Mouse (Mus musculus): ENCODE data around the gene Lrrfip1. TPM values are rescaled to one million over a fixed set of nuclear protein-coding genes. Genes with fewer than 3 reads are reported as not detected.

Lrrfip1 gene
- polyA plus RNA-seq, 1 experiment = 50.7 TPM

- H3K27ac ChIP-seq (ENCODE audit: insufficient read depth, low read length) = no peak overlapping the region
- DNase-seq = no peak
- H3K4me1 ChIP-seq (ENCODE audit: control insufficient read depth, insufficient read depth, low read length) = no peaks in the 10 kb centered on the region; the same call in 1 of the 2 replicates
- WGBS = under 1% methylated on average over 41 of the region's 41 CpGs
- TF ChIP-seq POLR2A (IDR thresholded peaks at IDR 0.05; ENCODE audit: borderline replicate concordance, insufficient read depth, low read length) (no peak), CTCF (IDR thresholded peaks at IDR 0.05; ENCODE audit: borderline replicate concordance, insufficient read depth, low read depth, low read length) (no peak)
- peak overlapping the region; percentile 73 for H3K4me3 ChIP-seq (replicated peaks; ENCODE audit: insufficient read depth, low read depth, low read length)
- H3K27me3 ChIP-seq (ENCODE audit: control insufficient read depth, insufficient read depth, low read length) = no peaks in the 10 kb centered on the region
Observed at GRCm38 (mm10) chr1:90998891-90999611, 514 bp downstream of the Lrrfip1 start.

- no peak for TF ChIP-seq POLR2A (IDR thresholded peaks at IDR 0.05; ENCODE audit: borderline replicate concordance, insufficient read depth, low read length)
- TF ChIP-seq CTCF (IDR thresholded peaks at IDR 0.05; ENCODE audit: borderline replicate concordance, insufficient read depth, low read depth, low read length) = no peak
- no peak overlapping the region for H3K4me3 ChIP-seq (replicated peaks; ENCODE audit: insufficient read depth, low read depth, low read length)
Observed at GRCm38 (mm10) chr1:90999911-91000601, 1.5 kb downstream of the Lrrfip1 start.

GRCm38 (mm10) chr1:91001101-91001500 is 2.6 kb downstream of the Lrrfip1 start:
- no peaks in the 10 kb centered on the region; the same call in 1 of the 2 replicates for H3K4me1 ChIP-seq (ENCODE audit: control insufficient read depth, insufficient read depth, low read length)
- H3K4me3 ChIP-seq (replicated peaks; ENCODE audit: insufficient read depth, low read depth, low read length) = no peak overlapping the region
- TF ChIP-seq CTCF (IDR thresholded peaks at IDR 0.05; ENCODE audit: borderline replicate concordance, insufficient read depth, low read depth, low read length) = no peak
- no peak for TF ChIP-seq POLR2A (IDR thresholded peaks at IDR 0.05; ENCODE audit: borderline replicate concordance, insufficient read depth, low read length)
- no peak for DNase-seq
- no peak overlapping the region for H3K27ac ChIP-seq (ENCODE audit: insufficient read depth, low read length)
- 96% methylated on average over 3 of the region's 3 CpGs for WGBS
- no peaks in the 10 kb centered on the region for H3K27me3 ChIP-seq (ENCODE audit: control insufficient read depth, insufficient read depth, low read length)

More at GRCm38 (mm10) chr1:90999911-91000601, 1.5 kb downstream of the Lrrfip1 start:
- 70% methylated on average over 10 of the region's 10 CpGs for WGBS
- no peak for DNase-seq
- no peaks in the 10 kb centered on the region for H3K27me3 ChIP-seq (ENCODE audit: control insufficient read depth, insufficient read depth, low read length)
- H3K4me1 ChIP-seq (ENCODE audit: control insufficient read depth, insufficient read depth, low read length) = no peaks in the 10 kb centered on the region; the same call in 1 of the 2 replicates
- no peak overlapping the region for H3K27ac ChIP-seq (ENCODE audit: insufficient read depth, low read length)

- no peak overlapping the region for H3K27ac ChIP-seq (ENCODE audit: insufficient read depth, low read length)
- DNase-seq = no peak
- no peaks in the 10 kb centered on the region for H3K27me3 ChIP-seq (ENCODE audit: control insufficient read depth, insufficient read depth, low read length)
- H3K4me1 ChIP-seq (ENCODE audit: control insufficient read depth, insufficient read depth, low read length) = no peaks in the 10 kb centered on the region; the same call in 1 of the 2 replicates
- 73% methylated on average over 3 of the region's 3 CpGs for WGBS
- H3K4me3 ChIP-seq (replicated peaks; ENCODE audit: insufficient read depth, low read depth, low read length) = no peak overlapping the region
- no peak for TF ChIP-seq POLR2A (IDR thresholded peaks at IDR 0.05; ENCODE audit: borderline replicate concordance, insufficient read depth, low read length)
- TF ChIP-seq CTCF (IDR thresholded peaks at IDR 0.05; ENCODE audit: borderline replicate concordance, insufficient read depth, low read depth, low read length) = no peak
Observed at GRCm38 (mm10) chr1:91001871-91002539, 3.5 kb downstream of the Lrrfip1 start.

- Histone ChIP-seq H3K4me1 (ENCODE audit: control insufficient read depth, insufficient read depth, low read length) (no peaks in the 10 kb centered on the region; the same call in 1 of the 2 replicates), H3K27ac (ENCODE audit: insufficient read depth, low read length) (no peak overlapping the region), H3K27me3 (ENCODE audit: control insufficient read depth, insufficient read depth, low read length) (no peaks in the 10 kb centered on the region), H3K4me3 (replicated peaks; ENCODE audit: insufficient read depth, low read depth, low read length) (no peak overlapping the region)
- WGBS = 86% methylated on average over 3 of the region's 3 CpGs
- no peak for DNase-seq
- TF ChIP-seq CTCF (IDR thresholded peaks at IDR 0.05; ENCODE audit: borderline replicate concordance, insufficient read depth, low read depth, low read length) = no peak
- TF ChIP-seq POLR2A (IDR thresholded peaks at IDR 0.05; ENCODE audit: borderline replicate concordance, insufficient read depth, low read length) = no peak
Observed at GRCm38 (mm10) chr1:91002641-91003040, 4.1 kb downstream of the Lrrfip1 start.

GRCm38 (mm10) chr1:91003522-91004253 is 5.2 kb downstream of the Lrrfip1 start:
- WGBS = 90% methylated on average over 8 of the region's 8 CpGs
- TF ChIP-seq POLR2A (IDR thresholded peaks at IDR 0.05; ENCODE audit: borderline replicate concordance, insufficient read depth, low read length) (no peak), CTCF (IDR thresholded peaks at IDR 0.05; ENCODE audit: borderline replicate concordance, insufficient read depth, low read depth, low read length) (no peak)

GRCm38 (mm10) chr1:91006037-91006436 is 7.5 kb downstream of the Lrrfip1 start:
- no peak for DNase-seq
- H3K27me3 ChIP-seq (ENCODE audit: control insufficient read depth, insufficient read depth, low read length) = no peaks in the 10 kb centered on the region
- TF ChIP-seq POLR2A (IDR thresholded peaks at IDR 0.05; ENCODE audit: borderline replicate concordance, insufficient read depth, low read length) = no peak
- no peak for TF ChIP-seq CTCF (IDR thresholded peaks at IDR 0.05; ENCODE audit: borderline replicate concordance, insufficient read depth, low read depth, low read length)
- no peak overlapping the region for H3K4me3 ChIP-seq (replicated peaks; ENCODE audit: insufficient read depth, low read depth, low read length)
- H3K4me1 ChIP-seq (ENCODE audit: control insufficient read depth, insufficient read depth, low read length) = no peaks in the 10 kb centered on the region; the same call in none of the 2 replicates
- H3K27ac ChIP-seq (ENCODE audit: insufficient read depth, low read length) = no peak overlapping the region
- WGBS = 86% methylated on average over 5 of the region's 5 CpGs

More at GRCm38 (mm10) chr1:91003522-91004253, 5.2 kb downstream of the Lrrfip1 start:
- H3K4me1 ChIP-seq (ENCODE audit: control insufficient read depth, insufficient read depth, low read length) = no peaks in the 10 kb centered on the region; the same call in 1 of the 2 replicates
- H3K4me3 ChIP-seq (replicated peaks; ENCODE audit: insufficient read depth, low read depth, low read length) = no peak overlapping the region
- no peak overlapping the region for H3K27ac ChIP-seq (ENCODE audit: insufficient read depth, low read length)
- no peaks in the 10 kb centered on the region for H3K27me3 ChIP-seq (ENCODE audit: control insufficient read depth, insufficient read depth, low read length)
- no peak for DNase-seq
